Mouse (Mus musculus): ENCODE measurements around the gene Zc3h12d. TPM values are rescaled to one million over a fixed set of nuclear protein-coding genes. Genes with fewer than 3 reads are reported as not detected.

The Zc3h12d gene
- 21.7 and 32.1 TPM in 2 replicates for polyA plus RNA-seq (2012; ENCODE audit: low replicate concordance)

GRCm38 (mm10) chr10:7832171-7832676, at the start of gene Zc3h12d:
TSS of gene Zc3h12d (plus strand) at chr10:7832470.

DNA sequence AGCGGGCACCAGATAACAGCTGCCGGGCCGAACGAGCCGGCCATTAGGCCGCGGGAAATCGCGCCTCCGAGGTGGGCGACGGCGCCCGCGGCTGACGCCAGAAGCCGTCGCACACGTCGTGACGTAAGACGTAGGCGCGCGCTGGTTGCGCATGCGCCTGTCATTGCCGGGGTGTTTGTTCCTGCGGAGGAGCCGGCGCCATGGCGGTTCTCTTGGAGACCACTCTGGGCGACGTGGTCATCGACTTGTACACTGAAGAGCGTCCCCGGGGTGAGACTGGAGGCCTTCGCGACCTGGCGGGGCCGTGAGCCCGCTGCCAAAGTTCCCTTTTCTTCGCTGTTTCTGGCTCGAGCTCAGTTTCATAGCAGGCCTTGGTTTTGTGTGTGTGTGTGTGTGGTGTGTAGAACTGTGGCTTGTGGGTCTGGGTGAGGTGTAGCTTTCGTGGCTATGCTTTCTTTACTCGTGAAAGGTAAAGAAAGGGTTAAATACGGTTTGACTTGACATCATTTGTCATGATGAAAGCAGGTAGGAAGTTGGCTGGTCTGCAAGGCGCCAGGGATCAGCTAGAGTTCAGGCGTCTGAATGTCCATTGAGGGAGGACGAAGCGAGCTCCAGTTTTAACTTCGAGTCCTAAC, 39.4 kb upstream of the Zc3h12d start, which contains the start of the genes Ginm1 and Ppil4:
Ginm1 (minus strand) TSS at position 74 of the 635 bp plus-strand sequence.
Ppil4 (plus strand) TSS at position 141 of the 635 bp plus-strand sequence.

Other genes with a start within 250 kb of the Zc3h12d start
- gene Lrp11, start 242.7 kb upstream of the Zc3h12d start, polyA plus RNA-seq (2012; ENCODE audit: low replicate concordance) = 1.8 and 2.1 TPM in 2 replicates
- gene Nup43, start 165.0 kb upstream of the Zc3h12d start, polyA plus RNA-seq (2012; ENCODE audit: low replicate concordance) = 0.51 and 1.1 TPM in 2 replicates
- gene Pcmt1, start 151.3 kb upstream of the Zc3h12d start, polyA plus RNA-seq (2012; ENCODE audit: low replicate concordance) = 36.5 and 39.8 TPM in 2 replicates
- 7.2 and 8.8 TPM in 2 replicates for gene Lats1, start 151.3 kb upstream of the Zc3h12d start, polyA plus RNA-seq (2012; ENCODE audit: low replicate concordance)
- gene Katna1, start 106.5 kb upstream of the Zc3h12d start, polyA plus RNA-seq (2012; ENCODE audit: low replicate concordance) = 0.93 and 2.3 TPM in 2 replicates
- 18.7 and 20.9 TPM in 2 replicates for gene Ginm1, start 39.6 kb upstream of the Zc3h12d start, polyA plus RNA-seq (2012; ENCODE audit: low replicate concordance)
- gene Ppil4, start 39.6 kb upstream of the Zc3h12d start, polyA plus RNA-seq (2012; ENCODE audit: low replicate concordance) = 0.89 and 8.2 TPM in 2 replicates
- gene Tab2, start 123.8 kb downstream of the Zc3h12d start, polyA plus RNA-seq (2012; ENCODE audit: low replicate concordance) = 19.1 and 20.1 TPM in 2 replicates

Data from hematopoietic multipotent progenitor cell, adult 10-12 weeks (in vitro differentiated cells).